In the genomic region with DNA sequence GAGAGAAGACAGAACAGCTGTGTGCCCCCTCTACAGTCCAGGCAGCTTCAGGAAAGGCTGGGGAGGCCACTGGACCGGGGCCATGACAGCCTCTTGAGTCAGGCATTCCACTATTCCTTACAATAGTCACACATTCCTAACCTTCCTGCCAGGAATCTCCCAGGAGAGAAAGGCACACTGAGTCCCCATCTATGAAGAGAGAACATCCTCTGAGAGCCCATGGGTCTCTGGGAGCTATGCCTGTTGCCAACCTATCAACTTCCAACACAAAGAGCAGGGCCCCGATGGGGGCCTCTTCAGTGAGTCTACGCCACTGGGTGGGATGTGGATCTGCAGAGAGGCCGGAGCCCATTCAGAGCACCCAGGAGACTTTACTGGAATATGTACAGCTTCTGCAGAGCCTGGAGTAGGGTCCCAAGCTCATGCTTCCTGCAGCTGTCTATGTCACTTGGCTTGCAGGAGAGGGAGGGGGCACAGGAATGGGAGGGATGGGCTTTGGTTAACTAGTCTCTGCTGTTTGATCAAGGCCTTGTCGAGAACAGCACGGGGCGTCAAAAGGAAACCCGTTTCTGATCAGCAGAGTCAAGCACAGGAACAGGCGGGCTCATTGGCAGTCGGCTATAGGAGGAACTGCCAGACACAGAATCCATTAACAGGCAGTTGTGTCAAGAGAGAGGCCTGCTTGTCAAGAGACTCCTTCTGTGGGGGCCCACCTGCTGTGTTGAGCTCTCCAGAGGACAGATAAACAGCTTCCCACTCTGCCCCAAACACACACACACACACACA, we compare ENCODE assay signal across 9 mouse cellular contexts.
A peak's percentile ranks its signal among the peaks of the same experiment; 100 is the strongest.
DNase-seq lines count a peak whose midpoint lies in the region; ATAC-seq lines count a peak whose summit lies in the region.
"Had no signal": no experiment of that assay in that cellular context is flagged by ENCODE, and none has a peak within 500 bp of the region (broad histone marks: within the 10 kb centered on the region; RNA-seq: fewer than 3 reads in every experiment).

No protein-coding gene starts in this region.

- no peaks in the 10 kb centered on the region for H3K36me3 ChIP-seq in intestine, embryonic 16.5 days (ENCODE audit: control insufficient read depth, insufficient read depth, low read length)

- no peak overlapping the region for H3K4me2 ChIP-seq in intestine, embryonic 16.5 days (ENCODE audit: low read depth, low read length)

- no peaks in the 10 kb centered on the region for H3K9me3 ChIP-seq in intestine, embryonic 16.5 days (ENCODE audit: control insufficient read depth, low read length)
- H3K9me3 ChIP-seq: megakaryocyte, embryonic 14.5 days had no signal

- no peak overlapping the region for H3K9ac ChIP-seq in intestine, embryonic 16.5 days (ENCODE audit: low read depth, low read length)

- peak; percentile 33 for DNase-seq in CD4-positive, CD25-positive, alpha-beta regulatory T cell, adult 2 months (ENCODE audit: low read depth, low spot score)
- peak; percentile 65 for DNase-seq in adrenal gland, postnatal 14 days
- peak; percentile 99 for DNase-seq in heart, adult 11 months
- peak; percentile 55 for DNase-seq in lung, postnatal 25 days (ENCODE audit: low spot score)
- peak; percentile 65 for DNase-seq in testis, postnatal 10 days (ENCODE audit: low spot score)
- no peak for DNase-seq in ovary, adult 18-20 months (ENCODE audit: low spot score)

- H3K4me3 ChIP-seq in intestine, embryonic 16.5 days (ENCODE audit: low read length): no peak overlapping the region
- H3K4me3 ChIP-seq: megakaryocyte, embryonic 14.5 days had no signal

- 27% methylated on average over 10 of the region's 10 CpGs for WGBS in intestine, embryonic 16.5 days

- no peaks in the 10 kb centered on the region for H3K27me3 ChIP-seq in intestine, embryonic 16.5 days (replicated peaks; ENCODE audit: control insufficient read depth, insufficient read depth, low read length)
- H3K27me3 ChIP-seq: megakaryocyte, embryonic 14.5 days had no signal

- ATAC-seq in intestine, embryonic 16.5 days: peak; percentile 29; the same call in 1 of the 2 replicates
- no peak for ATAC-seq in inflammation-experienced regulatory T-cells, adult 6 months

- peaks cover 57% of the 10 kb centered on the region for H3K4me1 ChIP-seq in intestine, embryonic 16.5 days (ENCODE audit: control insufficient read depth, insufficient read depth, low read length)

- peak overlapping the region; percentile 80 for H3K27ac ChIP-seq in intestine, embryonic 16.5 days (ENCODE audit: low read length)
